Mouse (Mus musculus): ENCODE measurements at regions not wholly inside any gene's neighbourhood (a gene's known extent, or its start where the extent isn't known, plus 50 kb on each side); places are given as distances from the start of the nearest gene placed in this dataset.
A peak's percentile ranks its signal among the peaks of the same experiment; 100 is the strongest.

GRCm38 (mm10) chr3:101163991-101164434 is 53.9 kb upstream of the Ptgfrn start:
- intact Hi-C loops (cut with DNase I; ENCODE audit: low total_unique reads) = loop anchor here (10.0 kb wide), 1 partner anchor 189 kb away; no protein-coding TSS in a partner anchor
- no peak for DNase-seq

GRCm38 (mm10) chr3:101163160-101163990 is 53.3 kb upstream of the Ptgfrn start:
- no peak for DNase-seq

GRCm38 (mm10) chr3:101162536-101163159 is 52.6 kb upstream of the Ptgfrn start:
- DNase-seq = no peak
- intact Hi-C loops (cut with DNase I; ENCODE audit: low total_unique reads) = loop anchor here (10.0 kb wide), 1 partner anchor 188 kb away; no protein-coding TSS in a partner anchor

More at GRCm38 (mm10) chr3:101163160-101163990, 53.3 kb upstream of the Ptgfrn start:
- intact Hi-C loops (cut with DNase I; ENCODE audit: low total_unique reads) = loop anchor here (10.0 kb wide), 1 partner anchor 189 kb away; no protein-coding TSS in a partner anchor

GRCm38 (mm10) chr3:101161941-101162531 is 52.0 kb upstream of the Ptgfrn start:
- peak; percentile 64 for DNase-seq
- intact Hi-C loops (cut with DNase I; ENCODE audit: low total_unique reads) = loop anchor here (10.0 kb wide), 1 partner anchor 187 kb away; no protein-coding TSS in a partner anchor

- intact Hi-C loops (cut with DNase I; ENCODE audit: low total_unique reads) = loop anchor here (10.0 kb wide), 1 partner anchor 187 kb away; no protein-coding TSS in a partner anchor
- peak; percentile 20 for DNase-seq
Observed at GRCm38 (mm10) chr3:101161421-101161940, 51.4 kb upstream of the Ptgfrn start.
